Mouse (Mus musculus) bone marrow macrophage, adult 2 months (primary cell): ENCODE data around the gene Tmem114.

Source experiments
- CTCF ChIP-seq: IDR thresholded peaks from 2 replicates; pipeline ENCODE4 v1.5.1; 2012; ENCODE audit warnings: low read depth, mild to moderate bottlenecking, low read length, moderate library complexity
- POLR2A ChIP-seq: IDR thresholded peaks from 2 replicates; pipeline ENCODE4 v1.6.1; 2012; ENCODE audit warnings: mild to moderate bottlenecking, low read depth, low read length, borderline replicate concordance

DNA sequence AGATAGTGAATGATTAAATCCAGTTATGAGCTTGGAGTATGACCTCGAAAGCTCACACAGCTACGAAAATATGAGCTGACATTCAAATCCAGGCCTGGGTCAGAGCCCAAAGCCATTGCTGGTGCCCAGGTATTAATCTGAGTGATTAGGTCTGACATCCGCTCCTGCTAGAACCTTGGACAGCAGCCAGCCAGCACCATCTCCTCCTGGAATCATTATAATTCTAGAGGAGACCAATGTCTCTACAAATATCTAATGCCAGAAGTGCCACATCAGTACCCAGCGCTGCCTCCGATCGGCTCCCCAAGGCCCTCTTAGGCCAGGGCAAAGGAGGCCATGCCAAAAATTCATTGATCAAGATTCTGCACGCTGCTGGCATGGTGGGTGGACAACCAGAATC is 20.0 kb upstream of the Tmem114 start:
- TF ChIP-seq CTCF (no peak), POLR2A (no peak)
